Mouse (Mus musculus): ENCODE results near the gene Aph1b. TPM values are rescaled to one million over a fixed set of nuclear protein-coding genes. Genes with fewer than 3 reads are reported as not detected.

Gene Aph1b
- polyA plus RNA-seq, 1 experiment from 2014 or later: 30.2 TPM

DNA sequence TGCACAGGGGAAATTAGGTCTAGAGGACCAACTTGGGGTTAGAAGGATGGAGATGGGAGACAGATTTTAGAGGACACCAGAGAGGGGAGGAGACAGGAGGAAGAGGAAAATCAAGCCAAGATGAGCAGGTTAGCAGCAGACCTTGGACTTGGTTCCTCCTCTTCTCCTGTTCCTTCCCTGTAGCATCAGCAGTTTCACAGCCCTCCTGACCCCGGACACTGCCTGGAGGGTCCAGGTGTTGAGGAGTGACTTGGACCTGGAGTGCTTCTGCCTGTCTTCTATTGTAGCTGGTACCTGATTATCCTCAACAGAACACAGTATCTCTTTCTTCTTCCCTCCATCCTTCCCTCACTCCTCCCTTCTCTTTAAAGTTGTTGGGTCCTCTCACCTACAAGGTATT is 26.6 kb downstream of the Aph1b start:
- H3K4me2 ChIP-seq (ENCODE audit: low read length): no peak overlapping the region
- H3K9me3 ChIP-seq (replicated peaks; ENCODE audit: control insufficient read depth, low read length): no peaks in the 10 kb centered on the region
- no peaks in the 10 kb centered on the region for H3K27me3 ChIP-seq (replicated peaks; ENCODE audit: control insufficient read depth, insufficient read depth, low read length)
- H3K9ac ChIP-seq (ENCODE audit: low read length): no peak overlapping the region
- no peaks in the 10 kb centered on the region for H3K36me3 ChIP-seq (ENCODE audit: control insufficient read depth, insufficient read depth, low read length)
- H3K4me3 ChIP-seq (ENCODE audit: low read depth, low read length): no peak overlapping the region
- no peaks in the 10 kb centered on the region for H3K4me1 ChIP-seq (ENCODE audit: control insufficient read depth, insufficient read depth, low read length)
- DNase-seq (ENCODE audit: low spot score): no peak
- ATAC-seq: no peak
- H3K27ac ChIP-seq (ENCODE audit: low read depth, low read length): no peak overlapping the region
- 85% methylated on average over 1 of the region's 1 CpGs for WGBS

GRCm38 (mm10) chr9:66760991-66761390 is 34.3 kb downstream of the Aph1b start:
- no peak overlapping the region for H3K9ac ChIP-seq (ENCODE audit: low read length)
- H3K36me3 ChIP-seq (ENCODE audit: control insufficient read depth, insufficient read depth, low read length): no peaks in the 10 kb centered on the region
- 73% methylated on average over 1 of the region's 1 CpGs for WGBS
- H3K27ac ChIP-seq (ENCODE audit: low read depth, low read length): no peak overlapping the region
- H3K4me1 ChIP-seq (ENCODE audit: control insufficient read depth, insufficient read depth, low read length): no peaks in the 10 kb centered on the region
- H3K4me2 ChIP-seq (ENCODE audit: low read length): no peak overlapping the region
- H3K4me3 ChIP-seq (ENCODE audit: low read depth, low read length): no peak overlapping the region
- no peak for DNase-seq (ENCODE audit: low spot score)
- no peak for ATAC-seq
- no peaks in the 10 kb centered on the region for H3K27me3 ChIP-seq (replicated peaks; ENCODE audit: control insufficient read depth, insufficient read depth, low read length)
- no peaks in the 10 kb centered on the region for H3K9me3 ChIP-seq (replicated peaks; ENCODE audit: control insufficient read depth, low read length)

DNA sequence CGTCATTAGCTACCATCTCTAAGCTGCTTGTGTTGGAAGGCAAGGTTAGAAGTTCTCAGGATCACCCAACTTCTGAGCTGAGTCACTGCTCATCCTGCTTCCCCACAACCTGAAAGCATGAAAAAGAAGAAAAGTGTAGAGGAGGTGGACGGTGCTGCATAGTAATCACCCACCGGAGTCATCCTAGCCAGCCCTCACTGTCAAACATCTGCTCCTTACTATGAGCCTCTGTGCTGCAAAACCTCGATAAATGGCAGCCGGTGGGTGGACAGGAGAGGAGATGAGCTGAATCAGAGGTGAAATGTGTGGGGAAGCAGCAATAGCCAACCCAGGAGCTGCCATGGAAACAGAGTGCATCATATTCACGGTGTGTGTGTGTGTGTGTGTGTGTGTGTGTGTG is 42.4 kb downstream of the Aph1b start:
- Histone ChIP-seq H3K4me2 (ENCODE audit: low read length) (no peak overlapping the region), H3K36me3 (ENCODE audit: control insufficient read depth, insufficient read depth, low read length) (no peaks in the 10 kb centered on the region), H3K4me3 (ENCODE audit: low read depth, low read length) (no peak overlapping the region), H3K27ac (ENCODE audit: low read depth, low read length) (no peak overlapping the region), H3K9ac (ENCODE audit: low read length) (no peak overlapping the region), H3K9me3 (replicated peaks; ENCODE audit: control insufficient read depth, low read length) (no peaks in the 10 kb centered on the region), H3K27me3 (replicated peaks; ENCODE audit: control insufficient read depth, insufficient read depth, low read length) (no peaks in the 10 kb centered on the region), H3K4me1 (ENCODE audit: control insufficient read depth, insufficient read depth, low read length) (no peaks in the 10 kb centered on the region)
- DNase-seq (ENCODE audit: low spot score) (no peak), ATAC-seq (no peak)
- 86% methylated on average over 6 of the region's 6 CpGs for WGBS

- ATAC-seq: no peak
- Histone ChIP-seq H3K4me1 (ENCODE audit: control insufficient read depth, insufficient read depth, low read length) (no peaks in the 10 kb centered on the region), H3K27ac (ENCODE audit: low read depth, low read length) (no peak overlapping the region), H3K4me2 (ENCODE audit: low read length) (no peak overlapping the region), H3K9ac (ENCODE audit: low read length) (no peak overlapping the region), H3K4me3 (ENCODE audit: low read depth, low read length) (no peak overlapping the region), H3K27me3 (replicated peaks; ENCODE audit: control insufficient read depth, insufficient read depth, low read length) (no peaks in the 10 kb centered on the region), H3K36me3 (ENCODE audit: control insufficient read depth, insufficient read depth, low read length) (no peaks in the 10 kb centered on the region), H3K9me3 (replicated peaks; ENCODE audit: control insufficient read depth, low read length) (no peaks in the 10 kb centered on the region)
- 81% methylated on average over 15 of the region's 15 CpGs for WGBS
- no peak for DNase-seq (ENCODE audit: low spot score)
These were observed 46.9 kb downstream of the Aph1b start for GRCm38 (mm10) chr9:66748390-66748789.

- ATAC-seq: no peak
- 80% methylated on average over 2 of the region's 2 CpGs for WGBS
These were observed 50.8 kb downstream of the Aph1b start for GRCm38 (mm10) chr9:66744531-66744930.

DNA sequence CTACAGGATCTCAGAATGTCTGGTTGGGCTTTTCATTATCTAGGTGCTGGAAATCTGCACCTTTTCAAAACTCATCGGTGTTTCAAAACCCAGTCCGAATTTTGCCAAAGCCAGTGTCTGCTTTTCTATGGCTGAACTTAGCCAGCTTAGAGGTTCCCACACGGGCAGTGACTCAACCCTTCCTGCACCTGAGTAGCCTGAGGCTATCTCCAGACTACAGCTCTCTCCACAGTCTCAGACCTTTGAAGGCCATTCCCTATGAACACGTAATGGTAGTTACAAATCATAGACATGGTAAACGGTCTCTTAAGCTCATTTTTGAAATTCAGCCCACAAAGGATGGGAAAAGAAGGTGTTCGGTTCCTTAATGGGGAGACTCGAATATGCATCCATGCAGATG is 55.8 kb downstream of the Aph1b start:
- Histone ChIP-seq H3K4me3 (ENCODE audit: low read depth, low read length) (no peak overlapping the region), H3K4me2 (ENCODE audit: low read length) (no peak overlapping the region), H3K4me1 (ENCODE audit: control insufficient read depth, insufficient read depth, low read length) (no peaks in the 10 kb centered on the region), H3K9me3 (replicated peaks; ENCODE audit: control insufficient read depth, low read length) (no peaks in the 10 kb centered on the region), H3K9ac (ENCODE audit: low read length) (no peak overlapping the region), H3K27me3 (replicated peaks; ENCODE audit: control insufficient read depth, insufficient read depth, low read length) (no peaks in the 10 kb centered on the region), H3K27ac (ENCODE audit: low read depth, low read length) (no peak overlapping the region), H3K36me3 (ENCODE audit: control insufficient read depth, insufficient read depth, low read length) (no peaks in the 10 kb centered on the region)
- DNase-seq (ENCODE audit: low spot score) (no peak), ATAC-seq (no peak)
- WGBS: 90% methylated on average over 7 of the region's 7 CpGs

More at GRCm38 (mm10) chr9:66744531-66744930, 50.8 kb downstream of the Aph1b start:
- Histone ChIP-seq H3K9me3 (replicated peaks; ENCODE audit: control insufficient read depth, low read length) (no peaks in the 10 kb centered on the region), H3K27me3 (replicated peaks; ENCODE audit: control insufficient read depth, insufficient read depth, low read length) (no peaks in the 10 kb centered on the region), H3K4me3 (ENCODE audit: low read depth, low read length) (no peak overlapping the region), H3K4me2 (ENCODE audit: low read length) (no peak overlapping the region), H3K36me3 (ENCODE audit: control insufficient read depth, insufficient read depth, low read length) (no peaks in the 10 kb centered on the region), H3K4me1 (ENCODE audit: control insufficient read depth, insufficient read depth, low read length) (no peaks in the 10 kb centered on the region), H3K27ac (ENCODE audit: low read depth, low read length) (no peak overlapping the region), H3K9ac (ENCODE audit: low read length) (no peak overlapping the region)
- DNase-seq (ENCODE audit: low spot score): no peak

DNA sequence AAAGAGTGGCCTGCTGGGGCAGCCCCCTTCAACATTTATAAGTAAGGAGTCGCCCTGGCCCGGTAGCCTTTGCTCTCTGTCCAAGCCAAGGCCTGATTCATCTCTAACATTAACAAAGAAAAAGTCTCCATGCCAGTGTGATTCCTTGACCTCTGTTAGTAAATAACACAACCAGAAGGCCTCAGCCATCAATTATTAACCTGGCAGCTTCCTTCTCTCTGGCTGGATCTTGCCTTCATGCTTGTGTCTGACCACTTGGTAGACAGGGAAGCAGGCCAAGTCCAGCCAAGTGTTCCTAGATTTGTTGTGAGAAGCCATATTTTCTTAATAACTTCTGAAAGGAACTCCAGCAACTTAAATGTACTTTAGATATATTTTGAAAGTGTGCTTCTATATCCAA is 58.7 kb downstream of the Aph1b start:
- Histone ChIP-seq H3K27ac (ENCODE audit: low read depth, low read length) (no peak overlapping the region), H3K4me1 (ENCODE audit: control insufficient read depth, insufficient read depth, low read length) (0 out of 2 replicates have a peak, but pooled peaks cover 2% of the 10 kb centered on the region), H3K27me3 (replicated peaks; ENCODE audit: control insufficient read depth, insufficient read depth, low read length) (no peaks in the 10 kb centered on the region), H3K36me3 (ENCODE audit: control insufficient read depth, insufficient read depth, low read length) (no peaks in the 10 kb centered on the region), H3K9me3 (replicated peaks; ENCODE audit: control insufficient read depth, low read length) (no peaks in the 10 kb centered on the region), H3K9ac (ENCODE audit: low read length) (no peak overlapping the region), H3K4me2 (ENCODE audit: low read length) (no peak overlapping the region), H3K4me3 (ENCODE audit: low read depth, low read length) (no peak overlapping the region)
- ATAC-seq: no peak
- DNase-seq (ENCODE audit: low spot score): no peak
- 93% methylated on average over 2 of the region's 2 CpGs for WGBS

GRCm38 (mm10) chr9:66736016-66736415 is 59.3 kb downstream of the Aph1b start:
- Histone ChIP-seq H3K27me3 (replicated peaks; ENCODE audit: control insufficient read depth, insufficient read depth, low read length) (no peaks in the 10 kb centered on the region), H3K27ac (ENCODE audit: low read depth, low read length) (no peak overlapping the region), H3K4me1 (ENCODE audit: control insufficient read depth, insufficient read depth, low read length) (0 out of 2 replicates have a peak, but pooled peaks cover 2% of the 10 kb centered on the region), H3K4me2 (ENCODE audit: low read length) (no peak overlapping the region), H3K9ac (ENCODE audit: low read length) (no peak overlapping the region), H3K36me3 (ENCODE audit: control insufficient read depth, insufficient read depth, low read length) (no peaks in the 10 kb centered on the region), H3K9me3 (replicated peaks; ENCODE audit: control insufficient read depth, low read length) (no peaks in the 10 kb centered on the region), H3K4me3 (ENCODE audit: low read depth, low read length) (no peak overlapping the region)
- DNase-seq (ENCODE audit: low spot score) (no peak), ATAC-seq (no peak)
- 78% methylated on average over 3 of the region's 3 CpGs for WGBS

- H3K4me3 ChIP-seq (ENCODE audit: low read depth, low read length): no peak overlapping the region
- no peaks in the 10 kb centered on the region for H3K9me3 ChIP-seq (replicated peaks; ENCODE audit: control insufficient read depth, low read length)
- H3K4me2 ChIP-seq (ENCODE audit: low read length): no peak overlapping the region
- H3K36me3 ChIP-seq (ENCODE audit: control insufficient read depth, insufficient read depth, low read length): no peaks in the 10 kb centered on the region
- no peak overlapping the region for H3K9ac ChIP-seq (ENCODE audit: low read length)
- no peak overlapping the region for H3K27ac ChIP-seq (ENCODE audit: low read depth, low read length)
- ATAC-seq (no peak), DNase-seq (ENCODE audit: low spot score) (no peak)
- H3K4me1 ChIP-seq (ENCODE audit: control insufficient read depth, insufficient read depth, low read length): 0 out of 2 replicates have a peak, but pooled peaks cover 2% of the 10 kb centered on the region
- no peaks in the 10 kb centered on the region for H3K27me3 ChIP-seq (replicated peaks; ENCODE audit: control insufficient read depth, insufficient read depth, low read length)
- 91% methylated on average over 2 of the region's 2 CpGs for WGBS
These were observed 60.2 kb downstream of the Aph1b start for GRCm38 (mm10) chr9:66735122-66735521.
